Mouse (Mus musculus) hindbrain, embryonic 13.5 days (tissue): ENCODE measurements at regions not wholly inside any gene's neighbourhood (a gene's known extent, or its start where the extent isn't known, plus 50 kb on each side); places are given as distances from the start of the nearest gene placed in this dataset.

Experiments
- ATAC-seq: fragments of 200-750 bp; cut with Nextera tagmentation; 2 replicates; pipeline ENCODE4 v1.8.0; 2017; ENCODE audit warnings: moderate TSS enrichment; ENCODE audit not compliant: low FRiP score
- H3K27ac ChIP-seq: fragments of 300-500 bp; sonication (generic); 2 replicates; pipeline ENCODE4 v1.5.1; 2015; ENCODE audit warnings: inconsistent platforms, mild to moderate bottlenecking, moderate library complexity
- H3K27me3 ChIP-seq: fragments of 300-500 bp; sonication (generic); 2 replicates; pipeline ENCODE4 v1.6.1; 2015; ENCODE audit warnings: mild to moderate bottlenecking, inconsistent platforms
- H3K36me3 ChIP-seq: fragments of 300-500 bp; sonication (generic); 2 replicates; pipeline ENCODE4 v1.6.1; 2015; ENCODE audit warnings: mild to moderate bottlenecking, inconsistent platforms
- H3K4me1 ChIP-seq: fragments of 300-500 bp; sonication (generic); replicated peaks from 2 replicates; pipeline ENCODE4 v1.6.1; 2015; ENCODE audit warnings: inconsistent platforms
- H3K4me2 ChIP-seq: fragments of 300-500 bp; sonication (generic); 2 replicates; pipeline ENCODE4 v1.6.1; 2015; ENCODE audit warnings: inconsistent platforms, mild to moderate bottlenecking, moderate library complexity
- H3K4me3 ChIP-seq: fragments of 300-500 bp; sonication (generic); 2 replicates; pipeline ENCODE4 v1.5.1; 2015; ENCODE audit warnings: mild to moderate bottlenecking, inconsistent platforms
- H3K9ac ChIP-seq: fragments of 300-500 bp; sonication (generic); 2 replicates; pipeline ENCODE4 v1.6.1; 2015; ENCODE audit warnings: mild to moderate bottlenecking, inconsistent platforms
- H3K9me3 ChIP-seq: fragments of 300-500 bp; sonication (generic); 2 replicates; pipeline ENCODE4 v1.6.1; 2016; ENCODE audit warnings: inconsistent platforms
- WGBS: fragments of 180-500 bp; shearing (Covaris S2); methylation state at CpG from one replicate; pipeline ENCODE4 v1.1.7; 2015; 5-methylcytosine and 5-hydroxymethylcytosine counted together

DNA sequence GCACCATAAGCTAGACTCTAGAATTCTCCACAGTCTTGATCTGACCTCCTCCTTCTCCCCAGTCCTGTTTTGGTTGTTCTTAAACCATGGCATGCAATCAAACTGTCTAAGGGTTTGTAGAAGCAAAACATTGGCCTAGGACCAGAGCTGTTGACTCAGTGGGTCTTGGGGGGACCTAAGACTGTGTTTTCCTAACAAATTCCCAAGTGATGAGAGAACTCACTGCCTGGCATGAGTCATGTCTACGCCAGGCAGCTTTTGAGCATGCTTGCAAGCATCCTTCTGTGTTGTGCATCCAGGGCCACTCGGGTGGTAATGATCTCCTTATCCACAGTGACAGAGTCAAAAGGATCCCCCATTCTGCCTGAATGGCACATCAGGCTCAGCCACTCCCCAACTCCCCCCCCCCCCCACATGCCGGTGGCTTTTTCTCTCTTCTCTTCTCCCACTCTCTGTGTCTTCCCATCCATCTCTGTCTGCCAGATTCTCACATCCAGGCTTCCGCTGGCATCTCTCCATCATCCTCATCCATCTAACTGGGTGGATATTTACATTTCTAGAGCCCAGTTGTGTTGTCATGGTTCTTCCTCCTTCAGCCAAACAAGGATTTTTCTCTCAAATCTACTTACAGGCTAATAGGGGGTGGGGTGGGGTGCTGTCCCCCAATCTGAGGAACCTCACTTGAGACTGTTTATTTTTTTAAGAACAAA is 246.1 kb upstream of the Cadm1 start:
- H3K9me3 ChIP-seq, result no peaks in the 10 kb centered on the region
- H3K27ac ChIP-seq, result no peak overlapping the region
- peaks cover 29% of the 10 kb centered on the region for H3K4me1 ChIP-seq
- no peaks in the 10 kb centered on the region for H3K27me3 ChIP-seq
- no peaks in the 10 kb centered on the region for H3K36me3 ChIP-seq
- H3K9ac ChIP-seq, result no peak overlapping the region
- no peak for ATAC-seq
- no peak overlapping the region for H3K4me2 ChIP-seq
- H3K4me3 ChIP-seq, result no peak overlapping the region
- 42% methylated on average over 4 of the region's 4 CpGs for WGBS

DNA sequence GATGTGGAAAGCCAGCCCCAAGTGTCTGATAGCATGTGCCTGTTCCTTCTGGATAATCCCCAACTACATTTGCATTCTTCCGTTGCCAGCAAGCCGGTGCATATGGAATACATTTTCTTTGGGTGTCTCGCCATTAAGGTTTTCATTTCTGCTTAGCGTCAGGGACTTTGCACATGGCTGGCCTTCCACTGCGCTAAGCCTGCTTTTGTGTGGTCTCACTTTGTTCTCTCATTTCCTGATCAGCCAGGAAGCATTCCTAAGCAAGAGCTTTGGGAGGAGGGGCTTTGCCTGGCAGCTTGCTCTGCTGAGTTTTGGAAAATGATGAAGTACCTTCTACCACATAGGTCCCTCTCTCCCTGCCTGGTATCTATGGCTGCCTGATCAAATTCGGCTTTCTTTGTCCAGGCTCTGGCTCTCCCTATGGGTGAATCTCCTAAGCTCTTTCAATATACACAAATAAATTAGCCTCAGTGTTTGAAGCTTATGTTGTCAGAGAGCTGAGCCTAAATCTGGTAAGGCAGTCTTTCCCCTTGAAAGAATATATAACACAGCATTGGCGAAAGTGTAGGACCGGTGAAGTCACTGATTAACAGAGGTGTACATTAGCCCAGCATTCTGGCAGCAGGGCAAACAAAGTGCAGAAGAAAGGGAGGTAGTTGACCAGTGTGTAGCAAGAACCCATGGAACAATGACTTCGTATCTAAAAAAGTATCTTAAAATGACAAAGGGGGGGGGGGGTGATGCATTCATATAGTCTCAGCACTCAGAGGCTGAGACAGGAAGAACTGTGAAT is 242.8 kb upstream of the Cadm1 start:
- WGBS, result 65% methylated on average over 9 of the region's 9 CpGs
- no peak overlapping the region for H3K4me3 ChIP-seq
- peaks cover 7% of the 10 kb centered on the region; the same call in 1 of the 2 replicates for H3K4me1 ChIP-seq
- no peak overlapping the region for H3K4me2 ChIP-seq
- H3K9ac ChIP-seq, result no peak overlapping the region
- no peaks in the 10 kb centered on the region for H3K36me3 ChIP-seq
- H3K27me3 ChIP-seq, result no peaks in the 10 kb centered on the region
- no peaks in the 10 kb centered on the region for H3K9me3 ChIP-seq
- no peak for ATAC-seq
- no peak overlapping the region for H3K27ac ChIP-seq

DNA sequence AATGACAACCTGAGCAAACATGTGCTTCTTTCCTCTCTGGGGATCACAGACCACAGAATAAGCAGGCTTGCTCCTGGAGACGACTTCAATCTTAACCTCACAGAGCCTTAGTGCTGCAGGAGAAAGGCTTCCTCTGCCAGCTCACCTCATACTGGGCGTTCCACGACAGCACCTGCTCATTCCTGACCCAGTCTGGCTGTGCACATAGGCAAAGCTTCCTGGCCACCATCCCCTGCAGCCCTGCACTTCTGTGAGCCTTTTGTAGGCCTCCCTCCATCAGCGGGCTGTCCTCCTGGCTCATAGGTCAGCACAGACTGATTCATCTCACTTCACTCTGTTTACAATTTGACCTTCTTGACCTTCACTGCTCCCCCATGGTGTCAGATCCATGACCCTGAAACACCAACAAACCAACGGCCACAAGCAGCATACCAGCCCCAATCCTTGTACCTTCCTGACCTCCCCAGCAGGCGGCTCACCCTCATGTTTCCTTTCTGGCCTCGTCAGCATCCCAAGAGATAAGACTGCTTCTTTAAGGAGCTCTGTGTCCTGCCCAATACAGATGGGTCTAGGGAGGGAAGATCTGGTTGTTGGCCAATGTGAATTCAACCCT is 241.3 kb upstream of the Cadm1 start:
- H3K36me3 ChIP-seq, result no peaks in the 10 kb centered on the region
- no peak overlapping the region for H3K4me2 ChIP-seq
- WGBS, result 40% methylated on average over 7 of the region's 7 CpGs
- no peak overlapping the region for H3K4me3 ChIP-seq
- no peak overlapping the region for H3K9ac ChIP-seq
- ATAC-seq, result no peak
- H3K9me3 ChIP-seq, result no peaks in the 10 kb centered on the region
- peaks cover 6% of the 10 kb centered on the region; the same call in 1 of the 2 replicates for H3K4me1 ChIP-seq
- H3K27ac ChIP-seq, result no peak overlapping the region
- no peaks in the 10 kb centered on the region for H3K27me3 ChIP-seq

DNA sequence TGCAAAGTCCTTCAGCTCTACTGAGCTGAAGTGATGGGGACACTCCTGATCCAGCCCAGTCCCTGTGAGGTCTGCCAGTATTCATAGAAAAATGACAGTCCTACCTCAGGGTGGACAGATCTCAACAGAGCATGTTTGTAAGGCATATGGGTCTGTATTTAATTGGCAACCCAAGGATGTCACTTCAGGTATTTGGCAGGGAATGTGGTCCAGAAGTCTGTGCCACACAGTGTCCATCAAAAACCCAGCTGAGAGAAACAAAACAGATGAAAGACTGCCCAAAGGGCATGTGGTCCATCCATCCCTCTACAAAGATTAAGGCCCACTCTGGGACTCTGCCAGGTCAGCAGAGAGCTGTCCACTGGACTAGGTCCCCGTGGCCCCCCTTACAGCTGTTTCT is 229.3 kb upstream of the Cadm1 start:
- ATAC-seq, result no peak

DNA sequence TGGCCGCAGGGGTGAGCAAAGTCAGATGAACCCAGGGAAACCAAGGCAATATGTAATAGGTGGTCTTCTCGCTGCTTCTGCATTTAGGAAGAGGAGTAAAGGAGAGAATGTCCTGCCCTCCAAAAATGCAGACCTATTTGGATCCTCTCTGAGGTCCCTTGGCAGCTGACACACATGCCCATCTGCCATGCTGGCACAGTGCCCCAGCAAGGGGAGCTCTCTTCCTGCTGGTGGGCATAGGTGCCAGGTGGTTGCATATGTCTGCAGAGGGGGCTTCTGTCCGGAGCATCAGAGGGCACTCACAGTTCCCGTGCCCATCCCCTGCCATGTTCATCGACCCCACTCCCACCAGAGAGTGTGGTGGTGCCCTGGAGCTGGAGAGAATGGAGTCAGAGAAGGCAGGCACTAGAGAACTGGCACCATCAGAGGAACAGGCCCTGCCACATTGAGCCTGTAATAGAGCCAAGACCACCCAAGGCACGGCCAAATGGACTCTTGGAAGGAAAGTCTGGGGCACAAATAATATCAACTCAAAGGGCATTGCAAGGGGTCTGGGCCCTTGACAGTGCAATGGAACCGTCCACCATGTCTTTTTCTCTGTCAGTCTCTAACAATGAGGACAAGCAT is 222.7 kb upstream of the Cadm1 start:
- no peak for ATAC-seq
- WGBS, result 81% methylated on average over 7 of the region's 7 CpGs
- no peaks in the 10 kb centered on the region for H3K36me3 ChIP-seq

More for the DNA sequence above, 229.3 kb upstream of the Cadm1 start:
- Histone ChIP-seq H3K4me2 (no peak overlapping the region), H3K9me3 (no peaks in the 10 kb centered on the region), H3K27me3 (peaks cover 3% of the 10 kb centered on the region; the same call in 1 of the 2 replicates), H3K4me3 (no peak overlapping the region), H3K27ac (no peak overlapping the region), H3K36me3 (no peaks in the 10 kb centered on the region), H3K4me1 (no peaks in the 10 kb centered on the region), H3K9ac (no peak overlapping the region)
- WGBS, result 75% methylated on average over 1 of the region's 1 CpGs

DNA sequence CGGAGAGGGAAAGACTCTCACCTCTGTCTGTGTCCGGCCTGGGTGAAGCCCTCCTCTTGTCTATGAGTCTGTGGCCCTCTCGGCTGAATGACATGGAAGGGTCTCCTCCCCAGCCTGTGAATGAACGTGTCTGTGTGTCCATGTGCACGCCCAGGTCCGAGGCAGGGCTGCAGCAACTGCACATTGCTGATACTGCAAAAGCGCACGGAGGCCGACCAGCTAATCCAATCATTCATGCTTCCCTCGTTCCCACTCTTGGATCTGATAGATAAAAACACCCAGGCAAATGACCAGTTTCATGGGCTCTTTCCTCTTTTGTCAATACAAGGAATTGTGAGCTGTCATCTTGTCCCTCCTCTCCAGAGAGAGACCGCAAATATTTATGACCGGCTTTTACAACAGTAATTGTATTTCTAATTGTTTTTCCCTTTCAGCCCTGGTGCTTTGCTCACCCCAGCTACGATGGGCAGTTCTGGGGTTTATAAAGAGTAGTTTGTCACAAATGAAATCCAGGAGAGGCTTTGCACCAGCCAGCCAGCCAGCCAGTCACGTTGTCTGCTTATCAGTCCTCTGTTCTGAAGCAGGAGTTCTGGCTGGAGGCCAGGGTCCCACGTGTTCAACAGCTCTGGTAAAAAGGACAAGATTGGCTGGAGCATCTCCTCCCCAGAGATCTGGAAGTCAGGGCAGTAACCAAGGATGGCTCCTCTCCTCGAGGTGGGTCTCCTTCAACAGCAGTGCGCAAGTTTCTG is 222.0 kb upstream of the Cadm1 start:
- Histone ChIP-seq H3K4me1 (peaks cover 20% of the 10 kb centered on the region), H3K27me3 (no peaks in the 10 kb centered on the region; the same call in 1 of the 2 replicates), H3K36me3 (no peaks in the 10 kb centered on the region), H3K4me2 (no peak overlapping the region), H3K9me3 (no peaks in the 10 kb centered on the region), H3K9ac (no peak overlapping the region), H3K27ac (0 out of 2 replicates have a peak overlapping the region, but pooled peaks have one; percentile 20), H3K4me3 (no peak overlapping the region)
- no peak for ATAC-seq
- 50% methylated on average over 17 of the region's 17 CpGs for WGBS

More for the DNA sequence above, 222.7 kb upstream of the Cadm1 start:
- Histone ChIP-seq H3K27me3 (no peaks in the 10 kb centered on the region; the same call in 1 of the 2 replicates), H3K4me2 (no peak overlapping the region), H3K9ac (no peak overlapping the region), H3K27ac (0 out of 2 replicates have a peak overlapping the region, but pooled peaks have one; percentile 20), H3K4me3 (no peak overlapping the region), H3K9me3 (no peaks in the 10 kb centered on the region), H3K4me1 (peaks cover 20% of the 10 kb centered on the region)

DNA sequence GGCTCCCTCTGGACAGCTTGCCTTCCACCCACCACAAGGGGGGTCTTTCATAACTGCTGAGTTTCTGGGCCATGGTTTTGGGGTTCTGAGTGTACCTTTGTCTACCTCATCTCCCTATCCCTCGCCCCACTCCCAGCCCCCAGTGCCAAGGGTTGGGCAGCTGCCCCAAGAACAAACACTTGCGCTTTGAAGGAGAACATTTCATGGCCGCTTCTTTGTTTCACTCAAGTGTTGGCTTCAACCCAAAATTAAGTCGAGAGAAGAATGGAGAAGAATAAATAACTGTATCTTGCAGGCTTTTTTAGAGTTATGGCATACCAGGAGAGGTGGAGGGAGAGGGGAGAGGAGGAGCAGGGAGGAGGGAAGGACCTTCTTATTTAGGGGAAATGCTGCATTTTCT is 216.5 kb upstream of the Cadm1 start:
- Histone ChIP-seq H3K4me1 (peaks cover 2% of the 10 kb centered on the region; the same call in 1 of the 2 replicates), H3K9me3 (no peaks in the 10 kb centered on the region), H3K27me3 (no peaks in the 10 kb centered on the region), H3K4me3 (no peak overlapping the region), H3K27ac (no peak overlapping the region), H3K36me3 (no peaks in the 10 kb centered on the region), H3K4me2 (no peak overlapping the region), H3K9ac (no peak overlapping the region)
- 69% methylated on average over 4 of the region's 4 CpGs for WGBS
- ATAC-seq, result no peak

DNA sequence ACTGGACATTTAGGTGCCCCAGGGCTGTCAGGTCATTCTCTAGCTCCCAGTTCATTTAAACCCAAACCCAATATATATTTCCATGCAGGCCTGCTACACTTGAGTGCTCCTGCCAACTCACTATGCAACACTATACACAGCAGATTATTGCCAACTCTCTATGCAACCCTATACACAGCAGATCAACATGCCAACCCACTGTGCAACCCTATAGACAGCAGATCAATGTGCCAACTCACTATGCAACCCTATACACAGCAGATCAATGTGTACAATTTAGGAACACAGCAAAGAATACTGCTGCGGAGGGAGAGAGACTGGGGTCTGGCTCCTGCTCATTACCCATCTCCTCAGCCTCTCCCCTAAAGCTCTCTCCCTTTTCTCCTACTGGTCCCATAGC is 215.7 kb upstream of the Cadm1 start:
- Histone ChIP-seq H3K4me3 (no peak overlapping the region), H3K27me3 (no peaks in the 10 kb centered on the region), H3K9me3 (no peaks in the 10 kb centered on the region), H3K9ac (no peak overlapping the region), H3K4me2 (no peak overlapping the region), H3K27ac (no peak overlapping the region), H3K4me1 (no peaks in the 10 kb centered on the region), H3K36me3 (no peaks in the 10 kb centered on the region)
- WGBS, result 94% methylated on average over 1 of the region's 1 CpGs
- no peak for ATAC-seq

DNA sequence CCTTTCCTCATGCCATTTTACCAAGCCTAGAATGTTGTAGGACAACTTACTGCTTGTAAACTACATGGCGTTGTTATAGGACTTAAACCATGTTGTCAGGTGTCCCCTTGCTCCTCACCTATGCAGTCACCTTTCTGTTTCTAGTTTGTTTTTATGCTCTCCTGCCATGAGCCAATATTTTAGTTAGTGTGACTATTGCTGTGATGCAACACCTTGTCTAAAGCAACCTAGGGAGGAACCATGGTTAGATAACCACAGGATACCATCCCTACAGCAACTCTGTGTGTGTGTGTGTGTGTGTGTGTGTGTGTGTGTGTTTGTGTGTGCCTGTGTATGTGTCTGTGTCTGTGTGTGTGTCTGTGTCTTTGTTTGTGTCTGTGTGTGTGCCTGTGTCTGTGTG is 209.6 kb upstream of the Cadm1 start:
- Histone ChIP-seq H3K27ac (no peak overlapping the region), H3K4me3 (no peak overlapping the region), H3K4me2 (no peak overlapping the region), H3K27me3 (no peaks in the 10 kb centered on the region), H3K9ac (no peak overlapping the region), H3K36me3 (no peaks in the 10 kb centered on the region), H3K4me1 (no peaks in the 10 kb centered on the region), H3K9me3 (no peaks in the 10 kb centered on the region)
- WGBS, result 87% methylated on average over 1 of the region's 1 CpGs
- no peak for ATAC-seq

DNA sequence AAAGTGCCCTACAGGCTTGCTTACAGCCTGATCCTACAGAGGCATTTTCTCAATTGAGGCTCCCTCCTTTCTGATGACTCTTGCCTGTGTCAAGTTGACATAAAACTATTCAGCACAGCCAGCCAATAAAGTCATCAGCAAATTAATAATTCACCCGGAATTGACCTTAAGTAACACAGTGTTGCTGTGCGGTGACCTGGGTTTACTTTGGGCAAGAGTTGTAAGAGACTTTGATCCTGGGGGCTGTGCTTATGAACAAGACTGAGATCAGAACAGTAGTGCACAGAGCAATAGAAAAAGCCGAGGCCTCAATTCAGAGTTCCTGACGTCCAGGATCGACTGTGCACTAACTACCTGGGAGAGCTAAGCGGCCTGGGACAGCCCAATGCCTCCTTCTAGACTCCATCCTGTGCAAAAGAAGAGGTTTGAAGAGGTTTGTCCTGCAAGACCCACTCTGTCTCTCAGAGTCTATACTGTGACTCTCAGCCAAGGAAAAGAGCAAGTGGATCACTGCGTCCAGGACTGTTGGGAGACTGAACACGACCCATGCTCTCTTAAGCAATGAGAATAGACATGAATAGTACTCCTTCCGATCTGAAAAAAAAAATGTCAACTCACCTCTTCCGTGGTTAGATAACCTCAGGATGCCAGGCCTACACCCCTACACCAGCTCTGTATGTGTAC is 208.7 kb upstream of the Cadm1 start:
- no peaks in the 10 kb centered on the region for H3K9me3 ChIP-seq
- no peaks in the 10 kb centered on the region for H3K27me3 ChIP-seq
- WGBS, result 73% methylated on average over 10 of the region's 10 CpGs
- no peaks in the 10 kb centered on the region for H3K36me3 ChIP-seq
- no peak overlapping the region for H3K4me3 ChIP-seq
- ATAC-seq, result no peak
- H3K27ac ChIP-seq, result no peak overlapping the region
- no peaks in the 10 kb centered on the region for H3K4me1 ChIP-seq
- no peak overlapping the region for H3K4me2 ChIP-seq
- H3K9ac ChIP-seq, result no peak overlapping the region

DNA sequence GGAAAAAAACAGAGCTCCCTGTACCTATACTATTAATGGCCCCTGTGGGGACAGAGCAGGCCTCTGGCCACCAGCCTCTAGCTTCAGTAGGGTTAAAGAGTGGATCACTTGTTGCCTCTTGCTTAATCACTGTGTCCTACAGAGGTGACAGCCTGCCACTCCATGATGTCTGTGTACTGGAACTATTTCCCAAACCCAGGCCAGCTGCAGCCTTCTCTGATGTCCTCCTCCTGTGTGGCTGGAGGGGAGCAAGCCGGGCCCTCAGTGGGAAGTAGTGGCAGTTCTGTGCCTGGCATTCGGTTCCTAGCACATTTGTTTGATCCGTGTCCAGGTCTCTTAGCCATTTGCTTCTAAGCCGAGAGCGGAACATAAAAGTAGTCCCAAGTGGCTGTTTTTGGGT is 207.7 kb upstream of the Cadm1 start:
- Histone ChIP-seq H3K9ac (no peak overlapping the region), H3K4me3 (no peak overlapping the region), H3K27ac (no peak overlapping the region), H3K4me2 (no peak overlapping the region), H3K4me1 (no peaks in the 10 kb centered on the region), H3K9me3 (no peaks in the 10 kb centered on the region), H3K36me3 (no peaks in the 10 kb centered on the region), H3K27me3 (0 out of 2 replicates have a peak, but pooled peaks cover 4% of the 10 kb centered on the region)
- ATAC-seq, result no peak
- WGBS, result 87% methylated on average over 5 of the region's 5 CpGs
